Mouse (Mus musculus): ENCODE results near the gene Polr2b.

GRCm38 (mm10) chr5:77287901-77288300 lies 22.0 kb upstream of the Polr2b start:
- no peak for TF ChIP-seq CTCF (IDR thresholded peaks at IDR 0.05)
- TF ChIP-seq EP300 (IDR thresholded peaks at IDR 0.05; ENCODE audit: insufficient read depth, low read depth, low read length): no peak
- TF ChIP-seq POLR2A (IDR thresholded peaks at IDR 0.05; ENCODE audit: insufficient read depth, low read depth, low read length): no peak

Measured in heart, adult 2 months (tissue).